Mouse (Mus musculus) thymus, adult 2 months (tissue): ENCODE data around the gene Cutc.

Experiments
- CTCF ChIP-seq: fragments of 200-500 bp; IDR thresholded peaks from 2 replicates; pipeline ENCODE4 v1.5.1; 2012; ENCODE audit warnings: mild to moderate bottlenecking, control low read depth, low read length, moderate library complexity, borderline replicate concordance; ENCODE audit not compliant: control insufficient read depth, poor library complexity, insufficient read depth; ENCODE audit errors: extremely low read depth
- POLR2A ChIP-seq: fragments of 200-500 bp; IDR thresholded peaks from 2 replicates; pipeline ENCODE4 v1.6.1; 2012; ENCODE audit warnings: mild to moderate bottlenecking, low read length, control low read depth, moderate library complexity; ENCODE audit not compliant: control insufficient read depth, poor library complexity, insufficient read depth; ENCODE audit errors: extremely low read depth

GRCm38 (mm10) chr19:43786249-43787026 lies 33.6 kb downstream of the Cutc start:
- TF ChIP-seq CTCF (no peak), POLR2A (no peak)
